Mouse (Mus musculus) c-Kit-positive CD71-positive TER-119-negative erythroid progenitor cells, embryonic 14.5 days (primary cell): ENCODE measurements around the gene Pla2g4a.
"Not testable (repeated sequence)": the region's sequence is repeated elsewhere in the genome, so short reads cannot be mapped to it uniquely, and the experiment has no call there.

Experiments
- DNase-seq: peaks from one replicate; pipeline ENCODE4 v3.0.0-alpha.2; 2013; ENCODE audit warnings: low read depth

Pla2g4a gene

GRCm38 (mm10) chr1:149937825-149938224, 23.3 kb downstream of the Pla2g4a start:
- DNase-seq, result no peak

DNA sequence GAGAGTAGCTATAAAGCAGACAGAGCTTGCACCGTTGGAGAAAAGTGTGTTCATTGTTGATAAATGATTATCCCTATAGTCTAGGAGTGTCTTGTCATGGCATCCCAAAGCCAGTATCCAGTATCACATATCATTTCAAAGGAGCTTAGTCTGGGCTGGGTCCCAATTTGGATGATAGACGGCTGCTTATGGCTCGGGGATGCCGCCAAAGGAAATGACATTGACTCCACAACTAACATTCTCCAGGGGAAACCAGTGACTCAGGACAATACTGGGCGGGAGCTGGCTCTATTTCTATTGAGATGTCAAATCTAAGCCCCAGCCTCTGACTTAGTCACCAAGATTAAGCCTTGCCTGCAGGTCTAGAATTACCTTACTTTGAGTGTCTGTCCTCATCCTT, 31.9 kb downstream of the Pla2g4a start:
- no peak for DNase-seq

DNA sequence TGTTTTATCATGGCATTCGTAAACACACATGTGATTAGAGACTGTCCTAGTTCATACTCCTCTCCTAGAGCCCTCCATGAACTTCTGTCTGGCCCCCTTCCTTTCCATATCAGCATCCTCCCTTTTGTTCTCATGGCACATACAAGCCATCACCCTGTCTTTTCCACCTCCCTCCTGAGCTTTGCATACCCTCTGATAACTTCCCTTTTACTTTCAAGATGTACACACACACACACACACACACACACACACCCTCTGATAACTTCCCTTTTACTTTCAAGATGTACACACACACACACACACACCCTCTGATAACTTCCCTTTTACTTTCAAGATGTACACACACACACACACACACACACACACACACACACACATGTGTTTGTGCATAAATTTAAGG, 37.4 kb downstream of the Pla2g4a start:
- not testable (repeated sequence) for DNase-seq

DNA sequence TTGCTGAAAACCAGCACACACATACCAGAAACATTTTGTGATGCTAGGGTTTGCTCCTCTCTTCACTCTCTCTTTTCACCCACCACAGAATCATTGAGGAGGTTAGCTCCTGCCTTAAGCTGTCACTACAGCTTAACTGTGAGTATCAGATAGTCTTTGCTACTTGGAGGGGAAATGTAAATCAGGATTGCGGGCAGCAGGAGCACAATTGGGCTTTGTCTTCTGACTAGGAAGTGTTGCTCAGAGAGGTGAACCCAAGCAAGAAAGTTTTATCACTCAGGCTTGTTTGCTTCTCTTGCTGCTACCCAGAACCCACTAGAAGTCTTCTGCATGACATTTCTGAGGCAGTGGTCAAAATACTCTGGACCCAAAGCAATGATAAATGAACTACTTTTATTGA, 38.9 kb downstream of the Pla2g4a start:
- no peak for DNase-seq

DNA sequence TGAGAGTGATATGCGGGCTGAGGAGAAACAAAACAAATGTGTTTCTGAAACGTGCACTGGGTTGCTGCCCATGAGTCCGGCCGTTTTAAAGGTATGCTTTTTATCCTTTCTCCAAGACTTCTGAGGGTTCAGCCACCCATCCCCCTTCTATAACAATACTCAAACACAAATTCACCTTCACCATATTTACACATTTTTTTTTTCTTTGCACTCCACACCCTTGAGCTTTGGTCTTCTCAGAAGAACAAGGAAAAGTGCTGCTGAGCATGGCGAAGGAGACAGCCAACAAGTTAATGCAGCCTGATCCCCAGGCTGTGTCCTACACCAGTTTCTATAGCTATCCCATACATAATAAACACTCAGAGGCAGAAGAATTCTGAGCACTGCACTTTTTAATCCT, 39.8 kb downstream of the Pla2g4a start:
- no peak for DNase-seq

DNA sequence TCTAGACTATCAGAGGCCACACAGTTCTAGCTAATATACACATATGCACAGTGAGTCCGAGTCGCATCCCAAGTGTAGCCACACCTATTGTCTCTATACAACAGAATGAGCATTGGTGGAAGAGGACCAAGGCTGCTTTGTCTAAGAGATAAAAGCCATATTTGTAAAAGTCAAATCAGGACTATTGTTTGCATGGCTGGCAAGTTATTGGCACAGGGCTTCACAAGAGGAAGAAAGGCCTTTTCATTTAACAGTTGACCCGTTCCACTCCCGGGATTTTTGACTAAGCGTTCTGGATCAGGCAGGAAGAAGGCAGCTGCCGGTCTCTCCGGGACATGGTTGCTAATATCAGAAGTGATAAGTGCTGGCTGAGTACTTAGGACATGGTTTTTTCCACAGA, 41.8 kb downstream of the Pla2g4a start:
- DNase-seq, result no peak

- no peak for DNase-seq
Observed at GRCm38 (mm10) chr1:149912984-149913383, 48.1 kb downstream of the Pla2g4a start.

DNA sequence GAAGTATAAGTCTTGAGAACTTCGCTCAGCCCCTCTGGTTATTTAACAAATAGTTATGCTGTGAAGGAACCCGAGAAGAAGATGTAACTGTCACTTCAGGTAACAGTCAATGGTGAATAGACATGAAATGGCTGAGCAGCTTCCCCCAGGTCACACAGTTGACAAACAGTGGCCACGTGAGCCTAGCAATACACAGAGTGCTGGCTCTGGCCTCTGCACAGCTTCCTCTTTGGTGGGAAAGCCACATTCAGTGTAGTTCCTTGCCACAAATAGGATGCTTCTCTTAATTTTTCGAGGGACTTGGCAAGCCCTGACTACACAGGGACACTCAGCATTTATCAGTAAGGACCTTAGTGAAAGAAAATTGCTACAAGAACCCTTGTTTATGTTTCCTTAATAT, 50.0 kb downstream of the Pla2g4a start:
- DNase-seq, result no peak

GRCm38 (mm10) chr1:149898001-149898625, 63.0 kb downstream of the Pla2g4a start:
- DNase-seq, result no peak

- no peak for DNase-seq
Observed at GRCm38 (mm10) chr1:149896590-149896989, 64.5 kb downstream of the Pla2g4a start.

DNA sequence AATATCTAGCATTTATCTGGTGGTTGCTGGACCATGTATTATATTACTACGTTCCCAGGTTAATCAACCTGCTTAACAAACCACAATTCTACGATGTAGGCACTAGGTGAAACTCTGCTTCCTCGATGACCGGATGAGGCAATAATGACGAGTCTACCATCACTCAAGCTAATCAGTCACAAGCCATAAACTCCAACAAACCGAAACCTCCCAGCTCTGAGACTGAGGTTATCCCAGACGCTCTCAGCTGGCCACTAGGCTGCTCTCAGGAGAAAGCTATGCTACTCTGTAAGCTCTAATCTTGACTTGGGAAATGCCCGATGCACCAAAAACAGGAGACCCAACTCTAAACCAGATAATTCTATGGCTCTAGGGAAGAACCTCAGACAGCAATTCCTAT, 66.2 kb downstream of the Pla2g4a start:
- DNase-seq, result no peak

GRCm38 (mm10) chr1:149893903-149894302, 67.2 kb downstream of the Pla2g4a start:
- DNase-seq, result no peak

GRCm38 (mm10) chr1:149891057-149891456, 70.0 kb downstream of the Pla2g4a start:
- no peak for DNase-seq

DNA sequence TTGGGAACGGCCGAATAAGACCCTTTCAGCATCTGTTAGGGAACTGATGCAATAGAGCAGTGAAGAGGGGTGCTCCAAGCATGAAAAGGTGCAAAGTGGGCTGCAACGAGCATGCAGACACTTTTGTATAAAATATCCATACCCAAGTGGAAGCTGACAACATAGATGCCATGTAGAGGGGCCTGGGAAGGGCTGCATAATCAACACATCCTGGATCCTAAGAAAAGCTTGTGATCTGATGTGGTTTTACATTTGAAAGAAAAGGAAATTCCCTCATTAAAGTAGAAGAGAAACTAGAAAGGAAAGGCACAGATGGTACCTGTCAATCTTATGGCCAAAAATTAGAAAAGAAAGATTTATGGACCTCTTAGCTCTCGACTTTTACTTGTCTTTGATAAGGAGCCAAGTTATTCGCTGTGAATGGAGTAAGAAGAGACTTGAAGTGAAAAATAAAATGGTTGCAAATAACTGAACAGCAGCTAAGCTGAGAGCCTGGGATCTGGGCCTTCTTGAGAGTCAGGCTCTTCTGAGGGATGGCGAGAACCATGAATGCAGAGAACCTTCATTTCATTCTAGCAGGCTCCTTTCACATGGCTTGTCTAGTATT, 78.6 kb downstream of the Pla2g4a start:
- no peak for DNase-seq

DNA sequence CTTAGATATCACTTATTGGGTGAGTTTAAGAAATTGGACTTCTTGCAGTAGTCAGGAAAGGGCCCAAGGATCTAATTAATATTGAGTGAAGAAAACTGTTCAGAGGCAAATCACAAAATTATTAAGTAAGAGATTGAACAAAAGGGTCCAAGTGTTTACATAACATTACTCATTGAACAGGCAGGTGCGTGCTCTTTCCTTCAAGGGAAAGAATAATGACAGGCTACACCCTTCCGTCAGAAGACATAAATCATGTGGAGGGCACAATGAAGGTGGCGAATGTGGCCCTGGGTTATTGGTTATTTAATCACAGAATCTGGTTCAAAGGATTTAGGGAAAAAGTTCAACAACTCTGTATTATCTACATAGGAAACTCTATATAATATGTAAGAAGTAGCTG, 82.9 kb downstream of the Pla2g4a start:
- DNase-seq, result no peak

DNA sequence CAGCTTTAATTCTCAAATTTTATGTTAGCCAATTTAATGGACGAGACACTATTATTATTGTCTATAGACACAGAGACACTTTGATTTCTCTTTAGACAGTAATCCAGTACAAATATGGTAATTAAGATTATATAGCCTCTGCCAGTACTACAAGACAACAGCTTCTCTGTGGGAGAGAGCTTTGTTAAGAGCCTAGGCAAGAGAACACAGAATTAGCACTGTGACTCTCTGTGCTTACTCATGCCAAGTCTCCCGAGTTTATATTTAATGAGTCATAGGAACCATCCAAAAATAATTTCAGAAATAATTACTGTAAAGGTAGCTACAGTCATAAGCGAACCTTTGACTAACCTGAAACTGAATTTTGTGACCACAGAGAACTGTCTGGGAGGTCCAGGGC, 84.6 kb downstream of the Pla2g4a start:
- DNase-seq, result no peak

GRCm38 (mm10) chr1:149871625-149872024, 89.5 kb downstream of the Pla2g4a start:
- DNase-seq, result no peak

- DNase-seq, result no peak
Observed at GRCm38 (mm10) chr1:149867323-149867722, 93.8 kb downstream of the Pla2g4a start.

GRCm38 (mm10) chr1:149866202-149866601, 94.9 kb downstream of the Pla2g4a start:
- no peak for DNase-seq

- DNase-seq, result no peak
Observed at GRCm38 (mm10) chr1:149862801-149863200, 98.3 kb downstream of the Pla2g4a start.

DNA sequence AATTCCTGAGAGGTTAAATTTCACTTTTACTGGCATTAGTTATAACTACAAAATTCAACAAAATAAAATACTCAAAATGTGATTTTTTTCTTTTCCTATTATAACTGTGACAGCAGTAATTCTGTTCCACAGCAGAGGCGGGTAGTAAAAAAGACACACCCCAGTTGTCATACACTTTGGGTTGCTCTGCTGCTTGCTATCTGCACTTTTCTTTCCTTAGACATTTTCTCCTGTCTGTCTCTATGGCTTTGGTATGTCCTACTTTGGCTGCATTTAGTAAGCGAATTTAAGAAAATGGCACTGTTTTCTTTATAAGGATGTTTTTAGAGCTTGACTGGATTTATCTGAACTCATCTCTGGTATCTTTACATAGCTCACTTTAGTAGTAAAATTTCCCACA, 98.9 kb downstream of the Pla2g4a start:
- DNase-seq, result no peak

GRCm38 (mm10) chr1:149861543-149861942, 99.5 kb downstream of the Pla2g4a start:
- no peak for DNase-seq

DNA sequence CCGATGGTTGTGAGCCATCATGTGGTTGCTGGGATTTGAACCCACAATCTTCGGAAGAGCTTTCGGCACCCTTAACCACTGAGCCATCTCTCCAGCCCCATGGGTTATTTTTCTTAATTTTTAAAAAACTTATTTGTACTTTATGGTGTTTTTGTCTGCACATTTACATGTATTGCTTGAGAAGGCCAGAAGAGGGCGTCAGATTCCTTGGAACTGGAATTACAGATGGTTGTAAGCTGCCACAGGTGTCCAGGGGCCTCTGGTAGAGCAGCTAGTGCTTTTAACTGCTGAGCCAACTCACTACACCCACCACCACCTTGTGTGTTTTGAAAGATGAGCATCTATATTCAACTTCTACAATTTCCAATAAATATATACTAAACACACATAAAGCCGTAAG, 102.4 kb downstream of the Pla2g4a start:
- no peak for DNase-seq

- DNase-seq, result peak; percentile 35
Observed at GRCm38 (mm10) chr1:149856720-149857119, 104.4 kb downstream of the Pla2g4a start.
